Comparison of ENCODE assay signal across 16 mouse cellular contexts in the genomic region with DNA sequence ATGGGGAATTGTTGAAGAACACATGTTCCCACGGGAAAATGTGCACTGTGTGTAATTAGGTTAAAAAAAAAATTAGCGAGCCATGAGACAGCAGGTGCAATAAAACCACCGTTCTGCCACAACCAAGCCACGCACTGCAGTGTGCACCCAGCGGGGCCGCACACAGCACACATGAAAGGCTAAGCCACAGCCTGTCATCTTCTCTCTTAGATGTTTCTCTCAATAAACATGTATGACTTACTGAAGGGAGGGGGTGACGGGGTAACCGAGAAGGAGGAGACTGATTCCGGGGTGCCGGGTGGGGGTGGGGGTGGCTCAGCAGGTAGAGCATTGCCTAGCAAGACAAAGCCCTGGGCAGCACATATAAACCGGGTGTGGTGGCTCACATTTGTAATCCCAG.
DNase-seq lines count a peak whose midpoint lies in the region.
"Had no signal": no experiment of that assay in that cellular context is flagged by ENCODE, and none has a peak within 500 bp of the region (broad histone marks: within the 10 kb centered on the region; RNA-seq: fewer than 3 reads in every experiment).

No protein-coding gene starts in this region.

- DNase-seq in CD4-positive helper T cell, adult 2 months (ENCODE audit: low read depth, low spot score) = peak; percentile 79
- DNase-seq in CD4-positive, CD25-positive, alpha-beta regulatory T cell, adult 2 months (ENCODE audit: low read depth, low spot score) = peak; percentile 59
- peak; percentile 82 for DNase-seq in naive thymus-derived CD4-positive, alpha-beta T cell, adult 2 months (ENCODE audit: low read depth)
- peak; percentile 77 for DNase-seq in thymus, postnatal 25 days
- DNase-seq in retina, embryonic 14.5 days (ENCODE audit: low spot score) = no peak
- DNase-seq in cerebellum, postnatal 36 days = no peak
- no peak for DNase-seq in adrenal gland, postnatal 14 days
- DNase-seq: adrenal gland, adult 8-10 months; cerebellum, adult 18-20 months; gastrocnemius, postnatal 10 days; heart, postnatal 4 days; kidney, adult 8-10 months; kidney, postnatal 14 days; layer of hippocampus, postnatal 36 days; lung, postnatal 4 days; spleen, adult 18-20 months had no signal

Comparison
In these comparisons a context has a peak if more than half of its experiments do, and no peak if none do; other contexts are left out.
1. DNase-seq: peak in CD4-positive helper T cell, adult 2 months (single experiment), CD4-positive, CD25-positive, alpha-beta regulatory T cell, adult 2 months (single experiment), naive thymus-derived CD4-positive, alpha-beta T cell, adult 2 months (single experiment) and thymus, postnatal 25 days (single experiment); none in retina, embryonic 14.5 days (single experiment), cerebellum, postnatal 36 days (0 of 2) and adrenal gland, postnatal 14 days (single experiment).